Mouse (Mus musculus) hindbrain, embryonic 11.5 days (tissue): ENCODE data around the gene Rassf3. TPM values are rescaled to one million over a fixed set of nuclear protein-coding genes. Genes with fewer than 3 reads are reported as not detected.
A peak's percentile ranks its signal among the peaks of the same experiment; 100 is the strongest.

Experiments
- ATAC-seq: fragments of 200-750 bp; cut with Nextera tagmentation; 2 replicates; pipeline ENCODE4 v1.8.0; 2017; ENCODE audit warnings: mild to moderate bottlenecking, moderate TSS enrichment, moderate library complexity; ENCODE audit not compliant: low FRiP score
- DNase-seq: peaks from one replicate; pipeline ENCODE4 v3.0.0-alpha.2; 2015; ENCODE audit warnings: low spot score
- H3K27ac ChIP-seq: fragments of 300-500 bp; sonication (generic); 2 replicates; pipeline ENCODE4 v1.5.1; 2014; ENCODE audit warnings: mild to moderate bottlenecking, low read depth, low read length
- H3K27me3 ChIP-seq: fragments of 300-500 bp; sonication (generic); 2 replicates; pipeline ENCODE4 v1.6.1; 2014; ENCODE audit warnings: mild to moderate bottlenecking, low read length, moderate library complexity, mixed read lengths; ENCODE audit not compliant: control insufficient read depth, insufficient read depth
- H3K36me3 ChIP-seq: fragments of 300-500 bp; sonication (generic); 2 replicates; pipeline ENCODE4 v1.6.1; 2014; ENCODE audit warnings: mild to moderate bottlenecking, low read length, moderate library complexity, mixed read lengths; ENCODE audit not compliant: control insufficient read depth, insufficient read depth
- H3K4me1 ChIP-seq: fragments of 300-500 bp; sonication (generic); replicated peaks from 2 replicates; pipeline ENCODE4 v1.6.1; 2014; ENCODE audit warnings: low read length, mixed read lengths; ENCODE audit not compliant: control insufficient read depth, insufficient read depth
- H3K4me2 ChIP-seq: fragments of 300-500 bp; sonication (generic); replicated peaks from 2 replicates; pipeline ENCODE4 v1.6.1; 2014; ENCODE audit warnings: mild to moderate bottlenecking, low read depth, low read length
- H3K4me3 ChIP-seq: fragments of 300-500 bp; sonication (generic); 2 replicates; pipeline ENCODE4 v1.5.1; 2014; ENCODE audit warnings: low read depth, low read length
- H3K9ac ChIP-seq: fragments of 300-500 bp; sonication (generic); 2 replicates; pipeline ENCODE4 v1.6.1; 2014; ENCODE audit warnings: low read depth, low read length
- H3K9me3 ChIP-seq: fragments of 300-500 bp; sonication (generic); 2 replicates; pipeline ENCODE4 v1.6.1; 2016; ENCODE audit warnings: low read length; ENCODE audit not compliant: control insufficient read depth
- WGBS: fragments of 180-500 bp; shearing (Covaris S2); extraction: QIAGEN DNeasy Blood & Tissue Kit; methylation state at CpG from one replicate; pipeline ENCODE4 v1.1.7; 2014; 5-methylcytosine and 5-hydroxymethylcytosine counted together
- polyA plus RNA-seq: library from polyadenylated mRNA; unstranded; fragments of >200 nt; fragmentation: Nextera tagmentation; extraction: Ambion mirVana; gene quantifications from 2 replicates; pipeline ENCODE4 v1.2.1, GENCODE M21; 2014

Gene Rassf3
- polyA plus RNA-seq, 1 experiment from 2014 or later, result 7.0 TPM

- Histone ChIP-seq H3K4me1 (peaks cover 7% of the 10 kb centered on the region; the same call in 1 of the 2 replicates), H3K9ac (no peak overlapping the region), H3K4me2 (no peak overlapping the region), H3K27ac (no peak overlapping the region), H3K36me3 (no peaks in the 10 kb centered on the region), H3K27me3 (no peaks in the 10 kb centered on the region), H3K9me3 (no peaks in the 10 kb centered on the region), H3K4me3 (no peak overlapping the region)
- peak; percentile 56 for ATAC-seq
- 63% methylated on average over 22 of the region's 22 CpGs for WGBS
- DNase-seq, result no peak
Observed at GRCm38 (mm10) chr10:121419640-121420470, 56.3 kb downstream of the Rassf3 start.

- no peaks in the 10 kb centered on the region for H3K9me3 ChIP-seq
- no peak overlapping the region for H3K4me3 ChIP-seq
- peaks cover 6% of the 10 kb centered on the region; the same call in 1 of the 2 replicates for H3K4me1 ChIP-seq
- no peaks in the 10 kb centered on the region for H3K36me3 ChIP-seq
- H3K4me2 ChIP-seq, result no peak overlapping the region
- H3K27me3 ChIP-seq, result no peaks in the 10 kb centered on the region
- no peak overlapping the region for H3K27ac ChIP-seq
- no peak for DNase-seq
- no peak for ATAC-seq
- 76% methylated on average over 14 of the region's 14 CpGs for WGBS
- H3K9ac ChIP-seq, result no peak overlapping the region
Observed at GRCm38 (mm10) chr10:121418835-121419234, 57.3 kb downstream of the Rassf3 start.

- Histone ChIP-seq H3K27me3 (no peaks in the 10 kb centered on the region), H3K4me1 (0 out of 2 replicates have a peak, but pooled peaks cover 3% of the 10 kb centered on the region), H3K4me2 (no peak overlapping the region), H3K4me3 (no peak overlapping the region), H3K36me3 (no peaks in the 10 kb centered on the region), H3K9me3 (no peaks in the 10 kb centered on the region), H3K9ac (no peak overlapping the region), H3K27ac (no peak overlapping the region)
- DNase-seq, result no peak
- ATAC-seq, result no peak
- WGBS, result 82% methylated on average over 13 of the region's 13 CpGs
Observed at GRCm38 (mm10) chr10:121414127-121414526, 62.0 kb downstream of the Rassf3 start.

GRCm38 (mm10) chr10:121412824-121413223 lies 63.3 kb downstream of the Rassf3 start:
- 89% methylated on average over 17 of the region's 17 CpGs for WGBS
- no peaks in the 10 kb centered on the region for H3K36me3 ChIP-seq
- no peak overlapping the region for H3K4me2 ChIP-seq
- no peak overlapping the region for H3K4me3 ChIP-seq
- no peak overlapping the region for H3K27ac ChIP-seq
- H3K27me3 ChIP-seq, result no peaks in the 10 kb centered on the region
- ATAC-seq, result no peak
- no peaks in the 10 kb centered on the region for H3K9me3 ChIP-seq
- H3K4me1 ChIP-seq, result no peaks in the 10 kb centered on the region
- H3K9ac ChIP-seq, result no peak overlapping the region
- DNase-seq, result no peak

GRCm38 (mm10) chr10:121411721-121412455 lies 64.3 kb downstream of the Rassf3 start:
- Histone ChIP-seq H3K27me3 (no peaks in the 10 kb centered on the region), H3K4me1 (no peaks in the 10 kb centered on the region), H3K36me3 (no peaks in the 10 kb centered on the region), H3K9me3 (no peaks in the 10 kb centered on the region), H3K4me2 (no peak overlapping the region), H3K4me3 (no peak overlapping the region), H3K27ac (no peak overlapping the region), H3K9ac (no peak overlapping the region)
- 85% methylated on average over 11 of the region's 11 CpGs for WGBS
- DNase-seq, result no peak
- ATAC-seq, result no peak

- WGBS, result 74% methylated on average over 7 of the region's 7 CpGs
- DNase-seq (peak; percentile 70), ATAC-seq (no peak)
- Histone ChIP-seq H3K4me2 (no peak overlapping the region), H3K9me3 (no peaks in the 10 kb centered on the region), H3K27me3 (no peaks in the 10 kb centered on the region), H3K36me3 (no peaks in the 10 kb centered on the region), H3K4me3 (no peak overlapping the region), H3K27ac (no peak overlapping the region), H3K4me1 (no peaks in the 10 kb centered on the region), H3K9ac (no peak overlapping the region)
Observed at GRCm38 (mm10) chr10:121409717-121410116, 66.4 kb downstream of the Rassf3 start.

- no peak for ATAC-seq
- WGBS, result 57% methylated on average over 6 of the region's 9 CpGs
- no peak for DNase-seq
Observed at GRCm38 (mm10) chr10:121403946-121404345, 72.2 kb downstream of the Rassf3 start.

GRCm38 (mm10) chr10:121403104-121403503 lies 73.0 kb downstream of the Rassf3 start:
- WGBS, result 69% methylated on average over 9 of the region's 9 CpGs
- H3K4me1 ChIP-seq, result no peaks in the 10 kb centered on the region
- no peaks in the 10 kb centered on the region for H3K36me3 ChIP-seq
- no peaks in the 10 kb centered on the region for H3K27me3 ChIP-seq
- H3K4me3 ChIP-seq, result no peak overlapping the region
- ATAC-seq, result no peak
- H3K9ac ChIP-seq, result no peak overlapping the region
- no peak for DNase-seq
- no peaks in the 10 kb centered on the region for H3K9me3 ChIP-seq
- no peak overlapping the region for H3K4me2 ChIP-seq
- no peak overlapping the region for H3K27ac ChIP-seq

More at GRCm38 (mm10) chr10:121403946-121404345, 72.2 kb downstream of the Rassf3 start:
- Histone ChIP-seq H3K4me3 (no peak overlapping the region), H3K4me1 (no peaks in the 10 kb centered on the region), H3K36me3 (no peaks in the 10 kb centered on the region), H3K4me2 (no peak overlapping the region), H3K27me3 (no peaks in the 10 kb centered on the region), H3K27ac (no peak overlapping the region), H3K9me3 (no peaks in the 10 kb centered on the region), H3K9ac (no peak overlapping the region)
